In genomic region chr1:89026040-89026439, GRCm38 (mm10) we compare ENCODE assay signal across 20 mouse cellular contexts. TPM values are rescaled to one million over a fixed set of nuclear protein-coding genes. Genes with fewer than 3 reads are reported as not detected.
DNase-seq lines count a peak whose midpoint lies in the region; ATAC-seq and TF ChIP-seq lines count a peak whose summit lies in the region.
"Had no signal": no experiment of that assay in that cellular context is flagged by ENCODE, and none has a peak within 500 bp of the region (broad histone marks: within the 10 kb centered on the region; RNA-seq: fewer than 3 reads in every experiment).

No protein-coding gene starts in this region.

- no peak overlapping the region for H3K9ac ChIP-seq in intestine, embryonic 14.5 days (ENCODE audit: low read length)
- 0 out of 2 replicates have a peak overlapping the region, but pooled peaks have one; percentile 8 for H3K9ac ChIP-seq in intestine, embryonic 15.5 days
- H3K9ac ChIP-seq in kidney, embryonic 15.5 days: no peak overlapping the region
- H3K9ac ChIP-seq: hindbrain, embryonic 13.5 days; limb, embryonic 12.5 days had no signal

- TF ChIP-seq POLR2A in small intestine, adult 2 months (IDR thresholded peaks at IDR 0.05; ENCODE audit: low read depth, low read length): no peak

- no peaks in the 10 kb centered on the region for H3K9me3 ChIP-seq in intestine, embryonic 14.5 days (ENCODE audit: control insufficient read depth, low read length)
- H3K9me3 ChIP-seq in intestine, embryonic 15.5 days: no peaks in the 10 kb centered on the region
- H3K9me3 ChIP-seq in kidney, embryonic 15.5 days (replicated peaks): no peaks in the 10 kb centered on the region
- H3K9me3 ChIP-seq: hindbrain, embryonic 13.5 days; limb, embryonic 12.5 days had no signal

- no peak overlapping the region for H3K4me3 ChIP-seq in intestine, embryonic 14.5 days (ENCODE audit: low read depth, low read length)
- H3K4me3 ChIP-seq in intestine, embryonic 15.5 days (replicated peaks): no peak overlapping the region
- no peak overlapping the region for H3K4me3 ChIP-seq in kidney, embryonic 15.5 days (replicated peaks)
- no peak overlapping the region for H3K4me3 ChIP-seq in small intestine, adult 2 months (ENCODE audit: low read depth, low read length)
- H3K4me3 ChIP-seq: gastrocnemius, adult 2 months; hindbrain, embryonic 13.5 days; layer of hippocampus, adult 2 months; limb, embryonic 12.5 days; megakaryocyte, embryonic 14.5 days had no signal

- peak overlapping the region; percentile 73 for H3K27ac ChIP-seq in intestine, embryonic 14.5 days (ENCODE audit: low read depth)
- H3K27ac ChIP-seq in intestine, embryonic 15.5 days: peak overlapping the region; percentile 88
- peak overlapping the region; percentile 89 for H3K27ac ChIP-seq in kidney, embryonic 15.5 days
- H3K27ac ChIP-seq in small intestine, adult 2 months (ENCODE audit: insufficient read depth, low read depth, low read length): peak overlapping the region; percentile 61
- H3K27ac ChIP-seq: gastrocnemius, adult 2 months; hindbrain, embryonic 13.5 days; layer of hippocampus, adult 2 months; limb, embryonic 12.5 days had no signal

- ATAC-seq in intestine, embryonic 14.5 days (replicated peaks; ENCODE audit: low FRiP score, low TSS enrichment, low read depth): peak; percentile 72
- ATAC-seq in intestine, embryonic 15.5 days: peak; percentile 87
- peak; percentile 75 for ATAC-seq in kidney, embryonic 15.5 days (replicated peaks; ENCODE audit: low FRiP score)
- ATAC-seq: forebrain, embryonic 14.5 days; lung, postnatal 0 days had no signal

- H3K36me3 ChIP-seq in intestine, embryonic 14.5 days (ENCODE audit: control insufficient read depth, insufficient read depth, low read length): no peaks in the 10 kb centered on the region
- no peaks in the 10 kb centered on the region for H3K36me3 ChIP-seq in intestine, embryonic 15.5 days
- no peaks in the 10 kb centered on the region for H3K36me3 ChIP-seq in kidney, embryonic 15.5 days
- no peaks in the 10 kb centered on the region for H3K36me3 ChIP-seq in small intestine, adult 2 months (ENCODE audit: control insufficient read depth, insufficient read depth, low read length)
- H3K36me3 ChIP-seq: hindbrain, embryonic 13.5 days; limb, embryonic 12.5 days had no signal

- peaks cover 35% of the 10 kb centered on the region for H3K4me1 ChIP-seq in intestine, embryonic 14.5 days (replicated peaks; ENCODE audit: control insufficient read depth, insufficient read depth, low read length)
- peaks cover 16% of the 10 kb centered on the region for H3K4me1 ChIP-seq in intestine, embryonic 15.5 days (replicated peaks)
- H3K4me1 ChIP-seq in kidney, embryonic 15.5 days: peaks cover 33% of the 10 kb centered on the region
- H3K4me1 ChIP-seq in small intestine, adult 2 months (ENCODE audit: control insufficient read depth, insufficient read depth, insufficient read length, low read length): peaks cover 8% of the 10 kb centered on the region; the same call in 1 of the 2 replicates
- H3K4me1 ChIP-seq: megakaryocyte, embryonic 14.5 days had no signal

- TF ChIP-seq CTCF in small intestine, adult 2 months (IDR thresholded peaks at IDR 0.05; ENCODE audit: extremely low read depth, insufficient read length, insufficient replicate concordance, low read depth, low read length): no peak

- H3K27me3 ChIP-seq in intestine, embryonic 14.5 days (replicated peaks; ENCODE audit: control insufficient read depth, insufficient read depth, low read length): no peaks in the 10 kb centered on the region
- H3K27me3 ChIP-seq in intestine, embryonic 15.5 days (replicated peaks): no peaks in the 10 kb centered on the region
- no peaks in the 10 kb centered on the region for H3K27me3 ChIP-seq in kidney, embryonic 15.5 days
- no peaks in the 10 kb centered on the region for H3K27me3 ChIP-seq in small intestine, adult 2 months (ENCODE audit: control insufficient read depth, insufficient read depth, low read length)
- H3K27me3 ChIP-seq: hindbrain, embryonic 13.5 days; megakaryocyte, embryonic 14.5 days had no signal

- DNase-seq in intestine, embryonic 14.5 days (ENCODE audit: low spot score): no peak
- DNase-seq in right cerebral cortex, postnatal 25 days: no peak
- no peak for DNase-seq in frontal cortex, postnatal 14 days (ENCODE audit: low spot score in 2 of 2)
- no peak for DNase-seq in B cell, adult 2 months
- DNase-seq: adrenal gland, postnatal 25 days; cerebellum, adult 9-10 months; gastrocnemius, adult 2 months; heart, adult 18-20 months; heart, postnatal 10 days; retina, postnatal 1 day; spleen, adult 18-20 months had no signal

- H3K4me2 ChIP-seq in intestine, embryonic 14.5 days (ENCODE audit: low read length): no peak overlapping the region
- peak overlapping the region; percentile 32 for H3K4me2 ChIP-seq in intestine, embryonic 15.5 days (replicated peaks)
- no peak overlapping the region for H3K4me2 ChIP-seq in kidney, embryonic 15.5 days
- H3K4me2 ChIP-seq: hindbrain, embryonic 13.5 days; limb, embryonic 12.5 days had no signal

- WGBS in intestine, embryonic 14.5 days: 39% methylated on average over 1 of the region's 1 CpGs
- 37% methylated on average over 1 of the region's 1 CpGs for WGBS in intestine, embryonic 15.5 days
- WGBS in kidney, embryonic 15.5 days: 53% methylated on average over 1 of the region's 1 CpGs
- 31% methylated on average over 1 of the region's 1 CpGs for WGBS in small intestine, adult 2 months

RNA-seq across cellular contexts. Expression of gene Sh3bp4, which starts 44.2 kb away (rescaled TPM):
- 22.6 and 25.5 TPM in 2 replicates for polyA plus RNA-seq in intestine, embryonic 14.5 days (2014; fragmentation: Nextera tagmentation; extraction: Ambion mirVana)
- 16.3 and 17.0 TPM in 2 replicates for polyA plus RNA-seq in intestine, embryonic 15.5 days (2015; fragmentation: Nextera tagmentation; extraction: Ambion mirVana)
- polyA plus RNA-seq in kidney, embryonic 15.5 days (2015; fragmentation: Nextera tagmentation; extraction: Ambion mirVana): 25.4 and 28.7 TPM in 2 replicates
- 4.2 and 5.5 TPM in 2 replicates for polyA plus RNA-seq in small intestine, adult 2 months (2012; rRNA removed)
